Mouse (Mus musculus) layer of hippocampus, adult 8-10 months (tissue): ENCODE data around the gene Ddx39b. TPM values are rescaled to one million over a fixed set of nuclear protein-coding genes. Genes with fewer than 3 reads are reported as not detected.

ENCODE experiments used
- DNase-seq, 2 experiments: peaks; one replicate each; pipeline ENCODE4 v3.0.0; 2022; ENCODE audit warnings: low spot score in 2 of 2
- total RNA-seq, 4 experiments: library from RNA; stranded (reverse); gene quantifications; 2 replicates each; pipeline ENCODE4 v1.2.4; 2022

Gene Ddx39b
- total RNA-seq, 4 experiments from 2014 or later = 216 to 231 (median 222) TPM

GRCm38 (mm10) chr17:35243086-35243485, 1.5 kb downstream of the Ddx39b start:
- no peak for DNase-seq

DNA sequence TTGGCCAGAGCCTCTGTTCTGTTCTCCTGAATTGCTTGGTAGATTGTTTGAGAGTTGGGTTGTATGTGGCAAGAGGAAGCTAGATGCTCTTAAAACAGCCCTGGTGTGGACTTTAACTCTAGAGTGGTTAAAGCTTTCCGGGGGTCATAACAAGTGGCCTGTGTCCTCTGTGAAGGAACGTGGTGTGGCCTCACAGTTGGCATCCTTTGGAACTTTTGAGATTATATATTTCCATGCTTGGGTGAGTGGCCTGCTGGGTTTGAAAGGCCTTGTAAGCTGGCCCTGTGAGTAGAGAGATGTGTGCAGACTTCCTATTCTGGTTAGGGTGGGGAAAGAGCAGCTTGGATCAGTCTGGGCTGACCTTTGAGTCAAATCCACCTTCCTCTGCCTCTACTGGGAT, 3.5 kb downstream of the Ddx39b start:
- no peak for DNase-seq

GRCm38 (mm10) chr17:35245731-35246623, 4.4 kb downstream of the Ddx39b start:
- DNase-seq = no peak

DNA sequence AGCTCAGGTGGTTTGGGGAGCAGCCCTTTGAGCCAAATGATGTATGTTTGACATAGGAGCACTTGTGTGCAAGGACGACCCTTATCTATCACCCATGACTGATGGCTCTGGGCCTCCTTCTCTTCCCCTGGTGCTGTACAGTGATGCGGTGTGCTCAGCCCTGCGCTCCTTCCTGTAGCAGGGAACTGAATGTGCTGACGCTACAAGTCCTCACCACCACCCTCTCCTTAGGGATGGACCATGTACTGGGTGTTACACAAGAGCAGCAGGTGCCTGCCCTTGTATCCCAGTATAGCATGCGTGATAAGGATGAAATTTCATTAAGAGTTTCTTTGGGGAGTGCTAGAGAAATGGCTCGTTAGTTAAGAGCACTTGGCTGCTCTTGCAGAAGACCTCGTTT, 5.6 kb downstream of the Ddx39b start:
- DNase-seq = no peak

DNA sequence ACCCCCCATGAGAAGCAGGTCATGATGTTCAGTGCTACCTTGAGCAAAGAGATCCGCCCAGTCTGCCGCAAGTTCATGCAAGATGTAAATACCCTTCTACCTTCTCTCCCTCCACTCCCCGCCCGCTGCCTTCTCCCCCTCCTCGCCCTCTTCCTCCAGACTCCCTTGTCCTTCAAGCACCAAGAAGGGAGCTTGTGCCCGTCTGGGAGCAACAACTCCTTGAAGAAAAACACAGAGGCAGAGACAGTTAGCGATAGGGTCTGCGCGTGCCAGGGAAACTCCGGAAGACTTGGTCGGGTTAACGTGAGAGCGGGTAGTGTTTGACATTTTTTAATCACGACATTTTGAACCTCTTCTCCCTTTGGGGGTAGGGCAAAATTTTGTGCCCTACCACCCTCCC, 7.4 kb downstream of the Ddx39b start:
- DNase-seq = no peak

DNA sequence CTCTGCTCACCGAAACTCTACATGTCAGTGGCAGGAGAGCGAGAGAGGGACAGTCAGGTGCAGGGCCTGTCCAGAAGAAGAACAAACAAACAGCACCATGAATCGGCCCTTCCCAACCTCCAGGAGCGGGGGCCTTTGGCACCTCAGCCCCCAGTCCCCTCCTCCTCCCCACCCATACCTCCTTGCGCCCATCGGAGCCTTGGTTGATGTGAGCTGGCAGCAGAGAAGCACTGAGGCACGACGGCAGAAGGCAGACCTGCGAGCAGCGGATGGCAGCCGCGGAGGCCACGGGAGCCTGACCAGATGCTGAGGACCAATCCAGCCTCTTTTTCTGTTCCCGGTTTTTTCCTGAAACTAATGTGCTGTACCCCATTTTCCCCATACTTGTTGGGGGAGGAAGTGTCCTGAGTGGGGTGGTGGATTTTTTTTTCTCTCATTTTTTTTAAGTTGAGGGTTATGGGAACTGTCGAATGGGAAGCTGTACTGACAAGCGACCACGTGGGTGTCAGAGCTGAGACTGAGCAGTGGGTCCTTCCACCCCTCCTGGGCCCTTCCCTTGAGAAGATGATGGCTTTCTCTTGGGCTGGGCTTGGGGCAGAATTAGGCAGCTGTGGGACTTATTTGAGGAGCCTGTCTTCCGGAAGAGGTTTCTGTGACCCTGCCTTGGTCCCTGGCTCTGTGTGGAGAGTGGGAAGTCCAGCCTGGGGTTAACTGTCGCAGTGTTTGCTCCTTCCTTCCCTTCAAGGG, 8.1 kb downstream of the Ddx39b start:
- no peak for DNase-seq

- no peak for DNase-seq
Observed at GRCm38 (mm10) chr17:35250348-35251120, 9.0 kb downstream of the Ddx39b start.

- no peak for DNase-seq
Observed at GRCm38 (mm10) chr17:35251162-35251719, 9.7 kb downstream of the Ddx39b start.

DNA sequence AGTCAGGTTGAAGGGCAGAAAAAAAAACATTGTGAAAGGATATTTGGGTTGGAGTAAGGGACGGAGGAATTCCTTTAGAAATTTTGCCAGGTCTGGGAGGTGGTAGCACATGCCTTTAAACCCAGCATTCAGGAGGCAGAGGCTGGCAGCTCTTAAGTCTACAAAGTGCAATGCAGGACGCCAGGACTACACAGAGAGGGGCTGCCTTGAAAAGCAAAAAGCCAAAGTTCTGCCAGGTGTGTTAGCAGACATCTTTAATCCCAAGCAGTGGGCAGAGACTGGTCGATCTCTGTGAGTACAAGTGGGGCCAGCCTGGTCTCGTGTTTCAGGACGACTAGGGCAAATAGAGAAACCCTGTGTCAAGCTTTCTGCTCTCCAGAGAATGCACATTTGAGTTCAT, 10.4 kb downstream of the Ddx39b start:
- DNase-seq = no peak

- DNase-seq = no peak
Observed at GRCm38 (mm10) chr17:35252619-35253292, 11.2 kb downstream of the Ddx39b start.

- DNase-seq = no peak
Observed at GRCm38 (mm10) chr17:35253293-35254093, 11.9 kb downstream of the Ddx39b start.

DNA sequence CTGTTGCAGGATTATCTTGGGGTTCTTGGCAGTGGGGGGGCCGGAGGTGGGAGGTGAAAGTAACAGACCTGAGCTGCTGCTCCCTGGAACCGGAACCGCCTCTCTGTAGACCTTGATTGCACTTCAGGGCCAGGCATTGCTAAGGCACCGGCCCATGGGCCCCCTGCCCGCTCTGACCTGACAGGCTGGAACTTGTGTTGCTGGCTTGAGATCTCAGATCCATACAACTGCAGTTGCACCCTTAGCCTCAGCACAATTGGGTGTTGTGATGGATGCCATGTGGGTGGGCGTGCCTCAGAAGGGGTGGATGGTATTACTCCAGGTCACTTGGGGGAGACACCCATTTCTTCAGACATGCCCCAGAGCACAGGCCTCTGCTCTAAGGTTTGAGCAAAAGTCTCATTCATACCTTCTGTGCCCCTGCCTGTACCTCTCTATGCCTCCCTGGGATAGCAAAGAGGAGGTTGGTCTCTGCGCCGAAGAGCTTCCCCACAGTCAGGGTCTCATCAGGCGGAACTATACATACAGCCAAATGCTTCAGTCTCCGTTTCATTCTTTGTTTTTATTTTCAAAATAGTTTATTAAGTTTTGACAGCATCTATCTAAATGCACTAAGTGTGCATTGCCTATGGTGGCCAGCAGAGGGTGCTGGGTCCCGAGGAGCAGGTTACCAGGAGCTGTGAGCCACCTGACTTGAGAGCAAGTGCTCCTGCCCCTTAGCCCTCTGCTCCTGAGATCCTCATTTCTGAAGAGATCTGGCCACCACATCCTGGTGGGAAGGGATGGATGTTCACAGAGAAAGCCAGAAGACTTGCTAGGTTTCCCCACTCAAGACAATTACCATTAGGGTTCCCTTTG, 12.9 kb downstream of the Ddx39b start:
- no peak for DNase-seq

DNA sequence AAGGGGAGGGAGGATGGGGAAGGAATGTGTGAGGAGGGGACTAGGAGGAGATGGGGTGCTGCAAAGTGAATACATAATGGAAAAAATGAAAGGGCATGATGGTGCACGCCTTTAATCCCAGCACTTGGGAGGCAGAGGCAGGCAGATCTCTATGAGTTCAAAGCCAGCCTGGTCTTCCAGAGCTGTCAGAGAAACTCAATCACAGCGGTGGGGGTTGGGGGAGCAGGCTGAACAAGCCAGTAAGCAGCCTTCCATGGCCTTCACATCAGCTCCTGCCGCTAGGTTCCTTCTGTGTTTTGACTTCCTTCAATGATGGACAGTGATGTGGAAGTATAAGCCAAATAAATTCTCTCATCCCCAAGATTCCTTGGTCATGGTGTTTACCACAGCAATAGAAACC, 13.8 kb downstream of the Ddx39b start:
- DNase-seq = no peak

DNA sequence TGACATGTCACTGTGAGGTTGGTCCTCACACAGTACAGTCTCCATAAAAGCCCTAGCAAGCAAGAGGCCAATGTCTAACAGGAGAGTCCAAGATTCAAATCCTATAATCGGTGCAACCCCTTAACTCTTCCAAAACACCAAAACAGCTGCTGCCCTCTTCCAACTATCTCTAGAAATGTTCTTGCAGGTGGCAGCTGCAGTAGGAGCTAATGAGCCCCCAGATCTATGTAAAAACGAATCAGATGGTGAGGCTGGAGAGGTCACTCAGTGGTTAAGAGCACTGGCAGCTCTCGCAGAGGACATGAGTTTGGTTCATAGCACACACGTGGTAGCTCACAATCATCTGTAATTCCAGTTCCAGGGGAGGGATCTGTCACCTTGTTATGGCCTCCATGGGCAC, 14.2 kb downstream of the Ddx39b start:
- no peak for DNase-seq

DNA sequence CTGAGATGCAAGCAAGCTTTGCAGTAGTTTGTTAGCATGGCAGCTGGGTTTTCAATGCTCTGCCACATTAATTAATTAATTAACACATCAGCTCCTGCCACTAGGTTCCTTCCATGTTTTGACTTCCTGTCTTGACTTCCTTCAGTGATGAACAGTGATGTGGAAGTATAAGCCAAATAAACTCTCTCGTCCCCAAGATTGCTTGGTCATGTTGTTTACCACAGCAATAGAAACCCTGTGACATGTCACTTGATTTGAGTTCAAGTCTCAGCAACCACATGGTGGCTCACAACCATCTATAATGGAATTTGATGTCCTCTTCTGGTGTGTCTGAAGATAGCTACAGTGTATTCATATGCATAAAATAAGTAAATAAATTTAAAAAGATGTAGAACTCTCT, 15.8 kb downstream of the Ddx39b start:
- no peak for DNase-seq

DNA sequence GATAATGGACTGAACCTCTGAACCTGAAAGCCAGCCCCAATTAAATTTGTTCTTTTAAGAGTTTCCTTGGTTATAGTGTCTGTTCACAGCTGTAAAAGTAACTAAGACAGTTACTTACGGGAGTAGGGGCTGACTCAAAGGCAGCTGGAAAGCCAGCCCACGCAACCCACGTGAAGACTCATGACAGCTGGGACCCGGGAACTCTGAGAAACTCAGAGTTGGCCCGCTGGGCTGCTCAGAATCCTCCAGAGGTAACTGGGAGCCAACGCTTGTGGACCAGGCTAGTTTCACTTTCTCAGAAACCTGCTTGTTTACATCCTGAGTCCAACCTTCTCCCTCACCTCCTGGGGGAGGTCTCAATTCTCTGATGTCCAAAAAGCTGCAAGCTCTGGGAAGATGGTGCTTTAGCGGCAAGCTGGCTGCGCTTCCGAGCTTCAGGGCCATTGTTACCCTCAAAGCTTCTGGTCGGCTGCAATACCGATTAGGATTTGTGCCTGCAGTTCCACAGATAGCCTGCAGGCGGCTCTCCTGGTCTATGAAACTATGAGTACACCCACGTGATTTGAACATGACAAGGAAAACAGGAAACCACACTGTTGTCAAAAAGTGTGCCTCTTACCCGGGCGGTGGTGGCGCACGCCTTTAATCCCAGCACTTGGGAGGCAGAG, 16.4 kb downstream of the Ddx39b start:
- peak; percentile 91 to 98 for DNase-seq

DNA sequence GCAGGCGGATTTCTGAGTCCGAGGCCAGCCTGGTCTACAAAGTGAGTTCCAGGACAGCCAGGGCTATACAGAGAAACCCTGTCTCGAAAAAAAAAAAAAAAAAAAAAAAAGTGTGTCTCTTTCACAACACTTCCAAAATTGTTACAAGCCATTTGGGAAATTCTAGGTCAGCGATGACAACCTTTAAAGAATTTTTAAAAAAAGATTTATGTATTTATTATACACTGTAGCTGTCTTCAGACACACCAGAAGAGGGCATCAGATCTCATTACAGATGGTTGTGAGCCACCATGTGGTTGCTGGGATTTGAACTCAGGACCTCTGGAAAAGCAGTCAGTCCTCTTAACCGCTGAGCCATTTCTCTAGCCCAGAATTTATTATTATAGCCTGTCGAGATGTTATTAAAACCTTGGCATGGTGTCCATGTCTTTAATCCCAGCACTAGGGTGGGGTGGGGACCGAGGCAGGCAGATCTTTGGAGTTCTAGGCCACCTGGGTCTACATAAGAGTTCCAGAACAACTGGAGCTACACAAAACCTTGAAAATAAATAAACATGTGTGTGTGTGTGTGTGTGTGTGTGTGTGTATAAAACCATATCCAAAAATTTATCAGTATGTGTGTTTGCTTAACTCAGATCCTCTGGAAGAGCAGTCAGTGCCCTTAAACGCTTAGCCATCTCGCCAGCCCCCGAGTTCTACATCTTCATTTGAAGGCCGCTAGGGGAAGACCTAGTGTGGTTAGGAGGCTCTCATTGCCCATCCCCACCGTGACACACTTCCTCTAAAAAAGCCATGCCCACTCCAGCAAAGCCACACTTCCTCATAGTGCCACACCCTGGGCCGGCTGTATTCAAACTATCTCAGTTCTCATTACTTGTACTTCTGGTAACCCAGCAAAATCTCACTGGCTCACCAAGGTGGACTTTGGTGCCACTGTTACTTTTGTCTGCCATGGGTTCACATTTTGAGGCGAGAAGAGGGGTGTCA, 17.2 kb downstream of the Ddx39b start:
- DNase-seq = no peak
